Comparison of ENCODE assay signal across 8 mouse cellular contexts in genomic region chr10:127751548-127751947, GRCm38 (mm10). TPM values are rescaled to one million over a fixed set of nuclear protein-coding genes. Genes with fewer than 3 reads are reported as not detected.
DNase-seq lines count a peak whose midpoint lies in the region; ATAC-seq and TF ChIP-seq lines count a peak whose summit lies in the region.

Gene Gpr182 (minus strand): TSS chr10:127751732.

- H3K79me2 ChIP-seq in liver, adult 2 months (ENCODE audit: control insufficient read depth, insufficient read depth, low read length), result no peaks in the 10 kb centered on the region; the same call in 1 of the 2 replicates

- H3K27me3 ChIP-seq in stomach, embryonic 14.5 days (ENCODE audit: control insufficient read depth, insufficient read depth, low read length), result no peaks in the 10 kb centered on the region
- H3K27me3 ChIP-seq in stomach, postnatal 0 days (ENCODE audit: control insufficient read depth, insufficient read depth, low read length), result no peaks in the 10 kb centered on the region
- no peaks in the 10 kb centered on the region for H3K27me3 ChIP-seq in heart, embryonic 16.5 days (ENCODE audit: control insufficient read depth, insufficient read depth, low read length)
- no peaks in the 10 kb centered on the region for H3K27me3 ChIP-seq in liver, adult 2 months (ENCODE audit: control insufficient read depth, insufficient read depth, low read length)
- no peaks in the 10 kb centered on the region for H3K27me3 ChIP-seq in stomach, embryonic 15.5 days (replicated peaks)

- H3K9me3 ChIP-seq in stomach, embryonic 14.5 days (ENCODE audit: control insufficient read depth, low read depth, low read length), result no peaks in the 10 kb centered on the region
- H3K9me3 ChIP-seq in stomach, postnatal 0 days (ENCODE audit: control insufficient read depth, low read length), result no peaks in the 10 kb centered on the region
- H3K9me3 ChIP-seq in heart, embryonic 16.5 days (replicated peaks; ENCODE audit: control insufficient read depth, low read length), result no peaks in the 10 kb centered on the region
- no peaks in the 10 kb centered on the region for H3K9me3 ChIP-seq in stomach, embryonic 15.5 days

- no peak for TF ChIP-seq CTCF in stomach, postnatal 0 days (IDR thresholded peaks at IDR 0.05; ENCODE audit: low read depth)
- TF ChIP-seq CTCF in liver, adult 2 months (IDR thresholded peaks at IDR 0.05; ENCODE audit: low read depth, low read length), result no peak

- H3K9ac ChIP-seq in stomach, embryonic 14.5 days (replicated peaks; ENCODE audit: low read depth, low read length), result no peak within 1 kb of the TSS
- H3K9ac ChIP-seq in stomach, postnatal 0 days (ENCODE audit: low read length), result no peak within 1 kb of the TSS
- peak within 1 kb of the TSS; percentile 60 for H3K9ac ChIP-seq in heart, embryonic 16.5 days (ENCODE audit: low read length)
- H3K9ac ChIP-seq in liver, adult 2 months (ENCODE audit: low read depth, low read length), result peak within 1 kb of the TSS; percentile 55
- H3K9ac ChIP-seq in stomach, embryonic 15.5 days, result no peak within 1 kb of the TSS

- no peak for TF ChIP-seq EP300 in stomach, postnatal 0 days (optimal IDR thresholded peaks at IDR 0.05)

- no peak for ATAC-seq in stomach, embryonic 14.5 days (ENCODE audit: insufficient number of reproducible peaks, insufficient read depth, low FRiP score, low read depth)
- no peak for ATAC-seq in stomach, postnatal 0 days (ENCODE audit: low FRiP score, low TSS enrichment)
- peak; percentile 56; the same call in 1 of the 2 replicates for ATAC-seq in heart, embryonic 16.5 days (replicated peaks; ENCODE audit: extremely low read depth, insufficient read depth, low FRiP score)
- no peak for ATAC-seq in stomach, embryonic 15.5 days (ENCODE audit: insufficient read depth, low FRiP score, low read depth)

- no peak within 1 kb of the TSS for H3K4me3 ChIP-seq in stomach, embryonic 14.5 days (ENCODE audit: low read depth, low read length)
- no peak within 1 kb of the TSS for H3K4me3 ChIP-seq in stomach, postnatal 0 days (ENCODE audit: low read depth, low read length)
- H3K4me3 ChIP-seq in heart, embryonic 16.5 days (ENCODE audit: low read length), result peak within 1 kb of the TSS; percentile 33
- H3K4me3 ChIP-seq in liver, adult 2 months (ENCODE audit: insufficient read depth, low read depth, low read length), result peak within 1 kb of the TSS; percentile 58
- H3K4me3 ChIP-seq in stomach, embryonic 15.5 days (replicated peaks), result no peak within 1 kb of the TSS

- peaks cover 18% of the 10 kb centered on the region; the same call in 1 of the 2 replicates for H3K4me1 ChIP-seq in stomach, embryonic 14.5 days (ENCODE audit: control insufficient read depth, insufficient read depth, low read length)
- no peaks in the 10 kb centered on the region for H3K4me1 ChIP-seq in stomach, postnatal 0 days (replicated peaks; ENCODE audit: control insufficient read depth, insufficient read depth)
- peaks cover 2% of the 10 kb centered on the region; the same call in 1 of the 2 replicates for H3K4me1 ChIP-seq in heart, embryonic 16.5 days (ENCODE audit: control insufficient read depth, insufficient read depth, low read length)
- H3K4me1 ChIP-seq in liver, adult 2 months (ENCODE audit: control insufficient read depth, insufficient read depth, low read length), result peaks cover 29% of the 10 kb centered on the region
- H3K4me1 ChIP-seq in stomach, embryonic 15.5 days, result peaks cover 13% of the 10 kb centered on the region

- peaks cover 15% of the 10 kb centered on the region for H3K36me3 ChIP-seq in stomach, embryonic 14.5 days (ENCODE audit: control insufficient read depth, insufficient read depth, low read length)
- 0 out of 2 replicates have a peak, but pooled peaks cover 3% of the 10 kb centered on the region for H3K36me3 ChIP-seq in stomach, postnatal 0 days (ENCODE audit: control insufficient read depth, insufficient read depth, low read length)
- no peaks in the 10 kb centered on the region for H3K36me3 ChIP-seq in heart, embryonic 16.5 days (ENCODE audit: control insufficient read depth, insufficient read depth)
- peaks cover 4% of the 10 kb centered on the region; the same call in 1 of the 2 replicates for H3K36me3 ChIP-seq in liver, adult 2 months (ENCODE audit: control insufficient read depth, insufficient read depth, low read length)
- H3K36me3 ChIP-seq in stomach, embryonic 15.5 days, result peaks cover 10% of the 10 kb centered on the region; the same call in 1 of the 2 replicates

- peak; percentile 41; the same call in 1 of the 2 replicates for TF ChIP-seq POLR2A in liver, adult 2 months (IDR thresholded peaks at IDR 0.05; ENCODE audit: extremely low read depth, insufficient read depth, low read length)

- peak within 1 kb of the TSS; percentile 25; the same call in 1 of the 2 replicates for H3K4me2 ChIP-seq in stomach, embryonic 14.5 days (replicated peaks; ENCODE audit: low read depth, low read length)
- H3K4me2 ChIP-seq in stomach, postnatal 0 days (replicated peaks; ENCODE audit: low read depth), result no peak within 1 kb of the TSS
- H3K4me2 ChIP-seq in heart, embryonic 16.5 days (ENCODE audit: low read depth, low read length), result peak within 1 kb of the TSS; percentile 35
- peak within 1 kb of the TSS; percentile 38 for H3K4me2 ChIP-seq in stomach, embryonic 15.5 days

- 37% methylated on average over 8 of the region's 8 CpGs for WGBS in stomach, embryonic 14.5 days
- 55% methylated on average over 8 of the region's 8 CpGs for WGBS in stomach, postnatal 0 days
- WGBS in heart, embryonic 16.5 days, result 39% methylated on average over 8 of the region's 8 CpGs
- WGBS in liver, adult 2 months, result 65% methylated on average over 8 of the region's 8 CpGs
- WGBS in stomach, embryonic 15.5 days, result 44% methylated on average over 8 of the region's 8 CpGs

- DNase-seq in stomach, postnatal 0 days (ENCODE audit: low spot score), result no peak
- DNase-seq in liver, adult 2 months (ENCODE audit: extremely low read depth, low read depth, low spot score), result peak; percentile 33
- DNase-seq in cerebellum, adult 11 months, result no peak
- no peak for DNase-seq in layer of hippocampus, postnatal 25 days (ENCODE audit: extremely low spot score in 1 of 2, low spot score in 1 of 2)
- DNase-seq in cerebellum, adult 11-12 months, result no peak

- H3K27ac ChIP-seq in stomach, embryonic 14.5 days (ENCODE audit: low read length), result no peak within 1 kb of the TSS
- H3K27ac ChIP-seq in stomach, postnatal 0 days (replicated peaks), result no peak within 1 kb of the TSS
- peak within 1 kb of the TSS; percentile 17 for H3K27ac ChIP-seq in heart, embryonic 16.5 days (ENCODE audit: low read length)
- peak within 1 kb of the TSS; percentile 68 for H3K27ac ChIP-seq in liver, adult 2 months (replicated peaks; ENCODE audit: insufficient read depth, low read depth, low read length)
- no peak within 1 kb of the TSS for H3K27ac ChIP-seq in stomach, embryonic 15.5 days

RNA-seq across cellular contexts. Expression of gene Gpr182, which starts in this region (rescaled TPM):
- 0.67 and 0.87 TPM in 2 replicates for polyA plus RNA-seq in stomach, embryonic 14.5 days (2014; fragmentation: Nextera tagmentation; extraction: Ambion mirVana)
- 0.77 and 0.92 TPM in 2 replicates for polyA plus RNA-seq in stomach, postnatal 0 days (2015; fragmentation: Nextera tagmentation; extraction: Ambion mirVana)
- polyA plus RNA-seq in heart, embryonic 16.5 days (2015; fragmentation: Nextera tagmentation; extraction: Ambion mirVana), result 16.1 and 19.0 TPM in 2 replicates
- total RNA-seq in liver, adult 2 months (2014; rRNA removed), result 4.8 and 8.8 TPM in 2 replicates
- 18.4 and 26.2 TPM in 2 replicates for polyA plus RNA-seq in liver, adult 2 months (2012; rRNA removed)
- 2.4 and 2.9 TPM in 2 replicates for polyA plus RNA-seq in stomach, embryonic 15.5 days (2015; fragmentation: Nextera tagmentation; extraction: Ambion mirVana)
- 1 to 10 TPM in 1 of 2 experiments, under 1 TPM in 1; 0.74 to 1.4 TPM for total RNA-seq in layer of hippocampus, postnatal 25 days (2021)

Comparison
In these comparisons a context has a peak if more than half of its experiments do, and no peak if none do; other contexts are left out.
1. H3K27ac ChIP-seq: peak in heart, embryonic 16.5 days (single experiment) and liver, adult 2 months (single experiment); none in stomach, embryonic 14.5 days (single experiment), stomach, postnatal 0 days (single experiment) and stomach, embryonic 15.5 days (single experiment).
2. H3K4me3 ChIP-seq: peak in heart, embryonic 16.5 days (single experiment) and liver, adult 2 months (single experiment); none in stomach, embryonic 14.5 days (single experiment), stomach, postnatal 0 days (single experiment) and stomach, embryonic 15.5 days (single experiment).
3. H3K9ac ChIP-seq: peak in heart, embryonic 16.5 days (single experiment) and liver, adult 2 months (single experiment); none in stomach, embryonic 14.5 days (single experiment), stomach, postnatal 0 days (single experiment) and stomach, embryonic 15.5 days (single experiment).